Comparison of ENCODE assay signal across 12 mouse cellular contexts in genomic region chr6:92983421-92983820, GRCm38 (mm10). TPM values are rescaled to one million over a fixed set of nuclear protein-coding genes. Genes with fewer than 3 reads are reported as not detected.
A peak's percentile ranks its signal among the peaks of the same experiment; 100 is the strongest.
DNase-seq lines count a peak whose midpoint lies in the region; ATAC-seq lines count a peak whose summit lies in the region.
"Had no signal": no experiment of that assay in that cellular context is flagged by ENCODE, and none has a peak within 500 bp of the region (broad histone marks: within the 10 kb centered on the region; RNA-seq: fewer than 3 reads in every experiment).

No protein-coding gene starts in this region.

- 0 out of 2 replicates have a peak, but pooled peaks cover 4% of the 10 kb centered on the region for H3K4me1 ChIP-seq in kidney, embryonic 14.5 days (ENCODE audit: control insufficient read depth, insufficient read depth, low read length)

- peak; percentile 47 to 62 for DNase-seq in cerebellum, postnatal 10 days
- DNase-seq in cerebellum, adult 18-20 months = no peak
- DNase-seq in right cerebral cortex, postnatal 14 days = peak; percentile 7
- DNase-seq in right cerebral cortex, postnatal 36 days (ENCODE audit: low spot score in 2 of 2) = no peak
- DNase-seq in heart, postnatal 10 days = peak; percentile 51 to 57
- peak; percentile 11 for DNase-seq in skeletal muscle tissue, adult 2 months (ENCODE audit: low read depth, low spot score)
- DNase-seq in embryo, embryonic 9.5 days (ENCODE audit: extremely low spot score) = no peak

- no peak overlapping the region for H3K4me2 ChIP-seq in kidney, embryonic 14.5 days (replicated peaks; ENCODE audit: low read depth, low read length)
- H3K4me2 ChIP-seq: neural tube, embryonic 13.5 days had no signal

- no peaks in the 10 kb centered on the region for H3K27me3 ChIP-seq in kidney, embryonic 14.5 days (ENCODE audit: control insufficient read depth, insufficient read depth, low read length)
- H3K27me3 ChIP-seq: neural tube, embryonic 13.5 days; Patski had no signal

- no peak for ATAC-seq in kidney, embryonic 14.5 days (ENCODE audit: low FRiP score, low TSS enrichment)
- ATAC-seq: forebrain, embryonic 16.5 days; Patski had no signal

- WGBS in kidney, embryonic 14.5 days = 85% methylated on average over 7 of the region's 7 CpGs

- H3K9me3 ChIP-seq in kidney, embryonic 14.5 days (ENCODE audit: control insufficient read depth, low read length) = no peaks in the 10 kb centered on the region
- H3K9me3 ChIP-seq: neural tube, embryonic 13.5 days had no signal

- no peaks in the 10 kb centered on the region for H3K36me3 ChIP-seq in kidney, embryonic 14.5 days (ENCODE audit: control insufficient read depth, insufficient read depth, low read length)
- H3K36me3 ChIP-seq: neural tube, embryonic 13.5 days had no signal

- no peak overlapping the region for H3K27ac ChIP-seq in kidney, embryonic 14.5 days (ENCODE audit: low read depth, low read length)
- H3K27ac ChIP-seq: layer of hippocampus, adult 2 months; neural tube, embryonic 13.5 days had no signal

- intact Hi-C loops in heart, postnatal 10 days (cut with DNase I) = no loop called here

- H3K4me3 ChIP-seq in kidney, embryonic 14.5 days (ENCODE audit: low read length) = no peak overlapping the region
- H3K4me3 ChIP-seq: layer of hippocampus, adult 2 months; neural tube, embryonic 13.5 days had no signal

- no peak overlapping the region for H3K9ac ChIP-seq in kidney, embryonic 14.5 days (ENCODE audit: low read depth, low read length)
- H3K9ac ChIP-seq: neural tube, embryonic 13.5 days had no signal

RNA-seq across cellular contexts. Expression of gene Adamts9, which starts 40.1 kb away (rescaled TPM):
- 10 to 100 TPM; 42.7 to 49.2 TPM for total RNA-seq in heart, postnatal 10 days (2021)
- polyA plus RNA-seq in kidney, embryonic 14.5 days (2014; fragmentation: Nextera tagmentation; extraction: Ambion mirVana) = 19.9 and 20.7 TPM in 2 replicates

Comparison
In these comparisons a context has a peak if more than half of its experiments do, and no peak if none do; other contexts are left out.
1. DNase-seq: peak in cerebellum, postnatal 10 days (2 of 2), right cerebral cortex, postnatal 14 days (single experiment), heart, postnatal 10 days (2 of 2) and skeletal muscle tissue, adult 2 months (single experiment); none in cerebellum, adult 18-20 months (0 of 2), right cerebral cortex, postnatal 36 days (0 of 2) and embryo, embryonic 9.5 days (single experiment).